7 mouse cellular contexts compared by ENCODE assay signal in the genomic region with DNA sequence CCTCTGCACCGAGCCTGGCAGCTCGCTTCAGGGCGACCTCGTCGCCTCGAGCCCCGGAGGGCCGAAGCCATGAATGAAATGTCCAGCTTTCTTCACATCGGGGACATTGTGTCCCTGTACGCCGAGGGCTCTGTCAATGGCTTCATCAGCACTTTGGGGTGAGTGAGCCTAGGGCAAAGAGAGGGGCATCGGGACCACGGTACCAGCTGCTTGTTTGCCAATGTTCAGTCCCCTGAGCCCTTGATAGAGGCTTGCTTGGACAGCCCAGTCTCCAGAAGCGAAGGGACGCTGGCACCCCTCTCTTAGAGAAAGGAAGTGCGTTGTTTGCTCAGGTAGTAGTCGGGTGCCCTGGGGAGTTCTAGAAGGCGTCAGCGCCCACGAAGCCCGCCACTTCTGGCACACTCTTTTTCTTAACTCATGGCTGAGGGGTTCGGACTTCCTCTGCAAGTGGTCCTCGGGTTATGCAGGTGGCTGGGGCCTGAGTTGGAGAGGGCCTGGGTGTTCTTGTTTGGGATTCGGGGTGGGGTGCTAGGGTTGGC. TPM values are rescaled to one million over a fixed set of nuclear protein-coding genes. Genes with fewer than 3 reads are reported as not detected.
DNase-seq lines count a peak whose midpoint lies in the region; ATAC-seq lines count a peak whose summit lies in the region.

No protein-coding gene starts in this region.

- 2% methylated on average over 24 of the region's 24 CpGs for WGBS in lung, embryonic 16.5 days
- WGBS in embryonic facial prominence, embryonic 11.5 days, result 1% methylated on average over 24 of the region's 24 CpGs
- 2% methylated on average over 24 of the region's 24 CpGs for WGBS in intestine, embryonic 15.5 days

- intact Hi-C loops in gastrocnemius, postnatal 14 days (cut with DNase I; ENCODE audit: low total_unique reads), result no loop called here

- DNase-seq in lung, postnatal 36 days, result no peak
- DNase-seq in embryonic facial prominence, embryonic 11.5 days (ENCODE audit: low spot score), result no peak
- no peak for DNase-seq in gastrocnemius, postnatal 14 days
- DNase-seq in embryo, embryonic 9.5 days (ENCODE audit: extremely low spot score), result no peak

- peaks cover 3% of the 10 kb centered on the region; the same call in 1 of the 2 replicates for H3K27me3 ChIP-seq in lung, embryonic 16.5 days (ENCODE audit: control insufficient read depth, insufficient read depth, low read depth, low read length)
- peaks cover 9% of the 10 kb centered on the region for H3K27me3 ChIP-seq in embryonic facial prominence, embryonic 11.5 days (ENCODE audit: control insufficient read depth, insufficient read depth, low read length)
- H3K27me3 ChIP-seq in intestine, embryonic 15.5 days (replicated peaks), result no peaks in the 10 kb centered on the region

- ATAC-seq in lung, embryonic 16.5 days (ENCODE audit: low read depth), result peak; percentile 8; the same call in 1 of the 2 replicates
- no peak for ATAC-seq in embryonic facial prominence, embryonic 11.5 days (replicated peaks; ENCODE audit: insufficient number of reproducible peaks, low FRiP score, low TSS enrichment, low read depth)
- peak; percentile 1; the same call in 1 of the 2 replicates for ATAC-seq in intestine, embryonic 15.5 days
- ATAC-seq in neutrophil, adult 5-6 weeks (ENCODE audit: extremely low read depth, insufficient number of reproducible peaks, low FRiP score, poor library complexity, severe bottlenecking), result peak; percentile 21; the same call in 1 of the 2 replicates

- no peaks in the 10 kb centered on the region for H3K36me3 ChIP-seq in lung, embryonic 16.5 days (ENCODE audit: control insufficient read depth, insufficient read depth, low read length)
- no peaks in the 10 kb centered on the region for H3K36me3 ChIP-seq in embryonic facial prominence, embryonic 11.5 days (replicated peaks; ENCODE audit: control insufficient read depth, insufficient read depth, low read depth, low read length)
- no peaks in the 10 kb centered on the region for H3K36me3 ChIP-seq in intestine, embryonic 15.5 days

- peak overlapping the region; percentile 81 for H3K4me3 ChIP-seq in lung, embryonic 16.5 days (ENCODE audit: low read length)
- peak overlapping the region; percentile 52 for H3K4me3 ChIP-seq in embryonic facial prominence, embryonic 11.5 days (ENCODE audit: low read depth, low read length)
- H3K4me3 ChIP-seq in intestine, embryonic 15.5 days (replicated peaks), result peak overlapping the region; percentile 70

- H3K4me2 ChIP-seq in lung, embryonic 16.5 days (ENCODE audit: low read depth, low read length), result peak overlapping the region; percentile 99
- H3K4me2 ChIP-seq in embryonic facial prominence, embryonic 11.5 days (ENCODE audit: low read depth, low read length), result peak overlapping the region; percentile 93
- H3K4me2 ChIP-seq in intestine, embryonic 15.5 days (replicated peaks), result peak overlapping the region; percentile 97

- H3K9me3 ChIP-seq in lung, embryonic 16.5 days (ENCODE audit: control insufficient read depth, low read length), result 0 out of 2 replicates have a peak, but pooled peaks cover 3% of the 10 kb centered on the region
- no peaks in the 10 kb centered on the region for H3K9me3 ChIP-seq in embryonic facial prominence, embryonic 11.5 days (replicated peaks; ENCODE audit: control insufficient read depth, low read length)
- H3K9me3 ChIP-seq in intestine, embryonic 15.5 days, result no peaks in the 10 kb centered on the region

- peaks cover 28% of the 10 kb centered on the region for H3K4me1 ChIP-seq in lung, embryonic 16.5 days (replicated peaks; ENCODE audit: control insufficient read depth, insufficient read depth, low read length)
- peaks cover 3% of the 10 kb centered on the region; the same call in 1 of the 2 replicates for H3K4me1 ChIP-seq in embryonic facial prominence, embryonic 11.5 days (ENCODE audit: control insufficient read depth, insufficient read depth, low read length)
- peaks cover 35% of the 10 kb centered on the region for H3K4me1 ChIP-seq in intestine, embryonic 15.5 days (replicated peaks)

- H3K27ac ChIP-seq in lung, embryonic 16.5 days (ENCODE audit: low read length), result peak overlapping the region; percentile 98
- H3K27ac ChIP-seq in embryonic facial prominence, embryonic 11.5 days (replicated peaks; ENCODE audit: low read depth, low read length), result no peak overlapping the region
- H3K27ac ChIP-seq in intestine, embryonic 15.5 days, result peak overlapping the region; percentile 94

- H3K9ac ChIP-seq in lung, embryonic 16.5 days (ENCODE audit: low read length), result peak overlapping the region; percentile 84
- H3K9ac ChIP-seq in embryonic facial prominence, embryonic 11.5 days (replicated peaks; ENCODE audit: low read length), result peak overlapping the region; percentile 68
- peak overlapping the region; percentile 77 for H3K9ac ChIP-seq in intestine, embryonic 15.5 days

RNA-seq across cellular contexts. Expression of a gene that starts 0.5 kb away (rescaled TPM):
- polyA plus RNA-seq in lung, embryonic 16.5 days (2015; fragmentation: Nextera tagmentation; extraction: Ambion mirVana), result 6.1 TPM in 2 replicates
- polyA plus RNA-seq in embryonic facial prominence, embryonic 11.5 days (2014; fragmentation: Nextera tagmentation; extraction: Ambion mirVana), result 1.5 and 1.7 TPM in 2 replicates
- polyA plus RNA-seq in intestine, embryonic 15.5 days (2015; fragmentation: Nextera tagmentation; extraction: Ambion mirVana), result 13.0 and 14.5 TPM in 2 replicates
- total RNA-seq in neutrophil, adult 5-6 weeks (2017), result 71.1 and 73.7 TPM in 2 replicates
- total RNA-seq in gastrocnemius, postnatal 14 days (2021), result 1 to 10 TPM; 4.2 to 5.7 TPM

RNA-seq across cellular contexts. Expression of a gene that starts 28.8 kb away (rescaled TPM):
- polyA plus RNA-seq in lung, embryonic 16.5 days (2015; fragmentation: Nextera tagmentation; extraction: Ambion mirVana), result 7.8 and 8.1 TPM in 2 replicates
- 12.9 and 14.3 TPM in 2 replicates for polyA plus RNA-seq in embryonic facial prominence, embryonic 11.5 days (2014; fragmentation: Nextera tagmentation; extraction: Ambion mirVana)
- 7.3 and 8.1 TPM in 2 replicates for polyA plus RNA-seq in intestine, embryonic 15.5 days (2015; fragmentation: Nextera tagmentation; extraction: Ambion mirVana)
- 27.1 and 32.5 TPM in 2 replicates for total RNA-seq in neutrophil, adult 5-6 weeks (2017)
- 10 to 100 TPM; 24.7 to 27.9 TPM for total RNA-seq in gastrocnemius, postnatal 14 days (2021)
